Mouse (Mus musculus) limb, embryonic 14.5 days (tissue): ENCODE measurements at regions not wholly inside any gene's neighbourhood (a gene's known extent, or its start where the extent isn't known, plus 50 kb on each side); places are given as distances from the start of the nearest gene placed in this dataset.

Source experiments
- ATAC-seq: fragments of 200-750 bp; cut with Nextera tagmentation; 2 replicates; pipeline ENCODE4 v1.8.0; 2017; ENCODE audit warnings: low read depth, moderate number of reproducible peaks, moderate TSS enrichment; ENCODE audit not compliant: low FRiP score
- DNase-seq: peaks from one replicate; pipeline ENCODE4 v3.0.0-alpha.2; 2015; ENCODE audit warnings: low spot score
- H3K27ac ChIP-seq: fragments of 300-500 bp; sonication (generic); replicated peaks from 2 replicates; pipeline ENCODE4 v1.5.1; 2014; ENCODE audit warnings: low read depth, mild to moderate bottlenecking, low read length, moderate library complexity, mixed read lengths
- H3K27me3 ChIP-seq: fragments of 300-500 bp; sonication (generic); 2 replicates; pipeline ENCODE4 v1.6.1; 2014; ENCODE audit warnings: low read length, mixed read lengths; ENCODE audit not compliant: control insufficient read depth, insufficient read depth
- H3K36me3 ChIP-seq: fragments of 300-500 bp; sonication (generic); 2 replicates; pipeline ENCODE4 v1.6.1; 2014; ENCODE audit warnings: mild to moderate bottlenecking, low read length, moderate library complexity, mixed read lengths; ENCODE audit not compliant: control insufficient read depth, insufficient read depth
- H3K4me1 ChIP-seq: fragments of 300-500 bp; sonication (generic); 2 replicates; pipeline ENCODE4 v1.6.1; 2014; ENCODE audit warnings: antibody characterized with exemption, low read length, mixed read lengths; ENCODE audit not compliant: control insufficient read depth, insufficient read depth
- H3K4me2 ChIP-seq: fragments of 300-500 bp; sonication (generic); replicated peaks from 2 replicates; pipeline ENCODE4 v1.6.1; 2014; ENCODE audit warnings: low read depth, mild to moderate bottlenecking, low read length, moderate library complexity; ENCODE audit not compliant: severe bottlenecking
- H3K4me3 ChIP-seq: fragments of 300-500 bp; sonication (generic); replicated peaks from 2 replicates; pipeline ENCODE4 v1.5.1; 2014; ENCODE audit warnings: low read length
- H3K9ac ChIP-seq: fragments of 300-500 bp; sonication (generic); 2 replicates; pipeline ENCODE4 v1.6.1; 2014; ENCODE audit warnings: mild to moderate bottlenecking, low read depth, low read length, moderate library complexity; ENCODE audit not compliant: severe bottlenecking
- H3K9me3 ChIP-seq: fragments of 300-500 bp; sonication (generic); 2 replicates; pipeline ENCODE4 v1.6.1; 2016; ENCODE audit warnings: low read length; ENCODE audit not compliant: control insufficient read depth
- POLR2A ChIP-seq: fragments of 200-500 bp; IDR thresholded peaks from 2 replicates; pipeline ENCODE4 v1.8.0; 2012; ENCODE audit warnings: inconsistent platforms, mild to moderate bottlenecking, moderate library complexity, borderline replicate concordance; ENCODE audit not compliant: insufficient read depth, insufficient read length; ENCODE audit errors: extremely low read depth
- WGBS: fragments of 180-500 bp; shearing (Covaris S2); extraction: QIAGEN DNeasy Blood & Tissue Kit; methylation state at CpG from one replicate; pipeline ENCODE4 v1.1.7; 2014; 5-methylcytosine and 5-hydroxymethylcytosine counted together

DNA sequence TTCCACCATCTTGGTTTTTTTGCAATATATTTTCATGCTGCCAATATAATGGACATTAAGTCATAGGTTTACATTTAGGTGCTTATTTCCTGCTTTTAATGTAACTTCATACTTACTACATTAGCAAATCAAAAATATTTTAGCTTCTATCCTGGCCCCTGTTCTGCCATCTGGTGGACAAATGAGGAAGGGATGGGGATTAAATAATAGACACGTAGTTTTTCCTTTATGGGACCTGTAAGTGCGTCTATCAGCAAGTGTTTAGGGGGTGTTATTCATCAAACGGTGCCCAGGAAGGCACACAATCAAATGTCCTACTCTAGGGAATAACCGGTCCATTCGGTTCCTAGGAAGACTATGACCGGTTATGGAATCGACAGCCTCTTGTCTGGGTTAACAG is 160.6 kb upstream of the Ccdc122 start:
- no peaks in the 10 kb centered on the region for H3K9me3 ChIP-seq
- H3K4me3 ChIP-seq = no peak overlapping the region
- H3K27ac ChIP-seq = peak overlapping the region; percentile 52; the same call in 1 of the 2 replicates
- no peak overlapping the region for H3K9ac ChIP-seq
- WGBS = 46% methylated on average over 7 of the region's 7 CpGs
- peaks cover 39% of the 10 kb centered on the region for H3K4me1 ChIP-seq
- no peak; the same call in 1 of the 2 replicates for ATAC-seq
- no peak overlapping the region for H3K4me2 ChIP-seq
- DNase-seq = peak; percentile 63
- H3K27me3 ChIP-seq = no peaks in the 10 kb centered on the region
- TF ChIP-seq POLR2A = no peak
- H3K36me3 ChIP-seq = no peaks in the 10 kb centered on the region

DNA sequence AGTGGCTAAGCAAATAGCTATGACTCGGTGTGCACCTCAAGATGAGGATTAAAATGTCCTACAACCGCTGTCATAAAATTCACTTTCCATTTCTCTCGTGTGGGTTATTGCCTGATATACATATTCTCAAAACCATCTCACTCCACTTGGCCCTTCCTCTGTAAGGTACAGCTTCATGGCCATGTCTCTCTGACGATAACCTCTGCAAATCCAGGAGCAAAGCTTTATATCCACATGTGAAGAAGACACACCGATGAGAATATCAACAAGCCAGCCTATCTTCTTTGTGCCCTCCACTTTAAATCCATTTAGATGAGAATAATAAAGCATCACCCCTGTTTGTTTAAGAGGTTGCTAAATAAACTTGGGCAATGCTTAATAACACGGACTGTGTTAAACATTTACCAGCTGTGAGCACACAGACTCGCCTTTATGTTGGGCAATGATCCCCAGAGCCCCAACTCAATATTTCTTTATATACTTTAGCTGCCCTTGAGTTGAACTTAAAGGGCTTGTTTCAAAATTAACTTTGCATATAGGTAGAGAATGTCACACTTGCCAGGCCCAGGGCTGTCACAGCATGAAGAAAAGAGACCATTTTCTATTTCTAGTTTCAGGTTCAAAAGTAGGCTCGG is 161.2 kb upstream of the Ccdc122 start:
- no peak overlapping the region for H3K4me2 ChIP-seq
- ATAC-seq (no peak), DNase-seq (no peak)
- WGBS = 44% methylated on average over 8 of the region's 8 CpGs
- H3K27me3 ChIP-seq = no peaks in the 10 kb centered on the region
- peak overlapping the region; percentile 75 for H3K27ac ChIP-seq
- H3K4me1 ChIP-seq = peaks cover 39% of the 10 kb centered on the region
- no peaks in the 10 kb centered on the region for H3K9me3 ChIP-seq
- H3K9ac ChIP-seq = no peak overlapping the region
- no peak overlapping the region for H3K4me3 ChIP-seq
- no peak for TF ChIP-seq POLR2A
- no peaks in the 10 kb centered on the region for H3K36me3 ChIP-seq

DNA sequence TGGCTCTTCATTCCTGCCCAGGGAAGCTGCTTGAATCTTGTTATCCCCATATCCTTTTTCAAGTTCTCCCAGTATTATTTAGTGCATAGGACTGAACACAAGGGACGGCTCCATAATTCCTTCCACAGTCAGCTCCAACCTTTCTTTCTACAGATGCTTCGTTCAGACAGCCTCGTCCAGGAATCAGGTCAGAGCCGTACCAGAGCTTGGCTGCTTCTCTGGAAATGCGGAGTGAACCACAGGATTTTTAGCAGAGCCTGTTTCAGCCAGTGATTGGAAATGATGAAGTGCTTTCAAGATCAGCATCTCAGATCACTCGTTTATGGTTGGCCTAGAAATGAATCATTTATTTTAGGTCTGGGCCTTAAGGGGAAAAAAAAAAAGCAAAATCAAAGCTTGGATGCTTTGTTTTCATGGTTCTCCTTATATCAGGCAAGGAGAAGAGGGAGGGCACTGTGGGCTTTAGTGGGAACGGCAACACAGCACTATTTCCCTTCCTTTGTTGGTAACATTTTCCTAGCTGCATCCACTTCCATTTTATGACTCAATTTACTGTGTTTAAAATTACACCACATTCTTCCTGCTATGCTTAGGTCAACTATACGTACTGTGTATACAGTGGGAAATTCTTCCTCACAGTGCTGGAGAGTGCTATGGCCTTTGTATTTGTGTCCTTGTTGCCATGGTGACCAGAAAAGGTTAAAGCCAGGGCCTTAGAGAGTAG is 161.9 kb upstream of the Ccdc122 start:
- H3K4me3 ChIP-seq = no peak overlapping the region
- H3K27me3 ChIP-seq = no peaks in the 10 kb centered on the region
- no peak for TF ChIP-seq POLR2A
- peak; percentile 45 for DNase-seq
- no peaks in the 10 kb centered on the region for H3K36me3 ChIP-seq
- no peak overlapping the region for H3K9ac ChIP-seq
- H3K9me3 ChIP-seq = no peaks in the 10 kb centered on the region
- H3K4me1 ChIP-seq = peaks cover 39% of the 10 kb centered on the region
- H3K4me2 ChIP-seq = no peak overlapping the region
- WGBS = 29% methylated on average over 8 of the region's 8 CpGs
- peak; percentile 91 for ATAC-seq
- H3K27ac ChIP-seq = peak overlapping the region; percentile 75

DNA sequence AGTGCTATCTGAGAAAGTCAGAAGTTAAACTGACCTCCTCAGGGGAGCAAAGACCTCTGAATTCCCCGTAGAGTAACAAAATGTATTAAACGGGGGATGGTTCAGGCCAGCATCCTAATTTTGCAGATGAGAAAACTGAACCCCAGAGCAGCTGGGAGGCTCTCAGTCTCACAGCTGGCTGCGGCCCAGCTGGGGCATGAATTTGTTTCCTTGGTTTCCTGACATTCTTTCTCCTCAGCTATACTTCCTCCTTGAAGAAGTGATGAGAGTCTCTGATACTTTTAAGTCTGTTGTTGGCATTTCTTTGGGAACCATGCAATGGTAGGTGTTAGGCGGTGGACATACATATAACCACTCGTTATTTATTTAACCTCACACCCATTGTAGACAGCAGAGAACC is 162.9 kb upstream of the Ccdc122 start:
- Histone ChIP-seq H3K27me3 (no peaks in the 10 kb centered on the region), H3K36me3 (no peaks in the 10 kb centered on the region), H3K9ac (no peak overlapping the region), H3K27ac (peak overlapping the region; percentile 75; the same call in 1 of the 2 replicates), H3K4me2 (no peak overlapping the region), H3K4me1 (peaks cover 42% of the 10 kb centered on the region), H3K4me3 (no peak overlapping the region), H3K9me3 (no peaks in the 10 kb centered on the region)
- WGBS = 66% methylated on average over 5 of the region's 5 CpGs
- ATAC-seq (no peak), DNase-seq (peak; percentile 21)
- no peak for TF ChIP-seq POLR2A

DNA sequence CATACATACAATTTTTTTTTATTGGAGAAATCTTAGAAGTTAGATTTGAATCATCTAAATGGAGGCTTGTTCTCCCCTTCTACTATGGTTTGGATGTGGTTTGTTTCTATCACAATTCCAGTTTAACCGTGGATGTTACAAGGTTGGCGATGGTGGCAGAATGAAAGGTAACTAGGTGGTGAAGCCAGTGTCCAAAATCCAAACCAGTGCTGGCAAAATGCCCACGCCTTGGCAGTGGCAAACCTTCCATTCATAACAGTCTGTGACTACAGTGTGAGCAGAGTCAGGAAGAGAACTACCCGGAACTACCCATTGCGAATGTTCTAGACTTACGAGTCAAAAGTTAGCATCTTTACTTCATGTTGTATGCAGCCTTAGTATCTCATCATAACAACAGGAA is 163.6 kb upstream of the Ccdc122 start:
- H3K4me3 ChIP-seq = no peak overlapping the region
- 92% methylated on average over 6 of the region's 6 CpGs for WGBS

More for the DNA sequence above, 163.6 kb upstream of the Ccdc122 start:
- H3K9ac ChIP-seq = no peak overlapping the region
- no peaks in the 10 kb centered on the region for H3K36me3 ChIP-seq
- no peak overlapping the region for H3K27ac ChIP-seq
- no peaks in the 10 kb centered on the region for H3K27me3 ChIP-seq
- H3K4me2 ChIP-seq = no peak overlapping the region
- DNase-seq (no peak), ATAC-seq (no peak)
- no peaks in the 10 kb centered on the region for H3K9me3 ChIP-seq
- no peak for TF ChIP-seq POLR2A
- peaks cover 42% of the 10 kb centered on the region for H3K4me1 ChIP-seq
